Mouse (Mus musculus): ENCODE results near the gene Parn. TPM values are rescaled to one million over a fixed set of nuclear protein-coding genes. Genes with fewer than 3 reads are reported as not detected.

Gene Parn
- 40.6 and 41.4 TPM in 2 replicates for polyA plus RNA-seq (2014; fragmentation: Nextera tagmentation; extraction: Ambion mirVana)

- ATAC-seq (replicated peaks; ENCODE audit: low FRiP score, low TSS enrichment, low read depth), result peak; percentile 86
- peak within 1 kb of the TSS; percentile 78 for H3K9ac ChIP-seq (ENCODE audit: low read length)
- H3K4me1 ChIP-seq (replicated peaks; ENCODE audit: control insufficient read depth, insufficient read depth, low read length), result peaks cover 13% of the 10 kb centered on the region
Observed at GRCm38 (mm10) chr16:13667878-13668343, at the start of gene Parn. Gene Parn (minus strand): TSS chr16:13668170.

GRCm38 (mm10) chr16:13716821-13717553 is 49.0 kb upstream of the Parn start:
- DNase-seq (ENCODE audit: low spot score), result no peak
- Histone ChIP-seq H3K9me3 (ENCODE audit: control insufficient read depth, low read length) (no peaks in the 10 kb centered on the region), H3K36me3 (ENCODE audit: control insufficient read depth, insufficient read depth, low read length) (no peaks in the 10 kb centered on the region), H3K27me3 (replicated peaks; ENCODE audit: control insufficient read depth, insufficient read depth, low read length) (no peaks in the 10 kb centered on the region), H3K4me1 (replicated peaks; ENCODE audit: control insufficient read depth, insufficient read depth, low read length) (no peaks in the 10 kb centered on the region), H3K4me3 (ENCODE audit: low read depth, low read length) (no peak overlapping the region), H3K4me2 (ENCODE audit: low read length) (no peak overlapping the region), H3K27ac (ENCODE audit: low read depth) (no peak overlapping the region), H3K9ac (ENCODE audit: low read length) (no peak overlapping the region)
- ATAC-seq (replicated peaks; ENCODE audit: low FRiP score, low TSS enrichment, low read depth), result no peak
- 82% methylated on average over 2 of the region's 2 CpGs for WGBS

More at GRCm38 (mm10) chr16:13667878-13668343, at the start of gene Parn:
- peak; percentile 95 for DNase-seq (ENCODE audit: low spot score)
- Histone ChIP-seq H3K36me3 (ENCODE audit: control insufficient read depth, insufficient read depth, low read length) (peaks cover 20% of the 10 kb centered on the region), H3K4me3 (ENCODE audit: low read depth, low read length) (peak within 1 kb of the TSS; percentile 85), H3K4me2 (ENCODE audit: low read length) (peak within 1 kb of the TSS; percentile 82), H3K27me3 (replicated peaks; ENCODE audit: control insufficient read depth, insufficient read depth, low read length) (no peaks in the 10 kb centered on the region), H3K27ac (ENCODE audit: low read depth) (peak within 1 kb of the TSS; percentile 69; the same call in 1 of the 2 replicates), H3K9me3 (ENCODE audit: control insufficient read depth, low read length) (no peaks in the 10 kb centered on the region)
- WGBS, result under 1% methylated on average over 35 of the region's 35 CpGs

- no peaks in the 10 kb centered on the region for H3K27me3 ChIP-seq (replicated peaks; ENCODE audit: control insufficient read depth, insufficient read depth, low read length)
- peak; percentile 72; the same call in 1 of the 2 replicates for ATAC-seq (replicated peaks; ENCODE audit: low FRiP score, low TSS enrichment, low read depth)
- 64% methylated on average over 3 of the region's 3 CpGs for whole genome bisulfite sequencing
Observed at GRCm38 (mm10) chr16:13714910-13715309, 46.9 kb upstream of the Parn start.

GRCm38 (mm10) chr16:13704676-13705075 is 36.7 kb upstream of the Parn start:
- no peak overlapping the region for H3K9ac ChIP-seq (ENCODE audit: low read length)
- no peak overlapping the region for H3K27ac ChIP-seq (ENCODE audit: low read depth)
- no peaks in the 10 kb centered on the region for H3K27me3 ChIP-seq (replicated peaks; ENCODE audit: control insufficient read depth, insufficient read depth, low read length)
- no peaks in the 10 kb centered on the region for H3K4me1 ChIP-seq (replicated peaks; ENCODE audit: control insufficient read depth, insufficient read depth, low read length)
- 96% methylated on average over 10 of the region's 10 CpGs for WGBS
- H3K4me2 ChIP-seq (ENCODE audit: low read length), result no peak overlapping the region
- DNase-seq (ENCODE audit: low spot score) (no peak), ATAC-seq (replicated peaks; ENCODE audit: low FRiP score, low TSS enrichment, low read depth) (no peak)
- H3K4me3 ChIP-seq (ENCODE audit: low read depth, low read length), result no peak overlapping the region
- H3K36me3 ChIP-seq (ENCODE audit: control insufficient read depth, insufficient read depth, low read length), result peaks cover 31% of the 10 kb centered on the region
- no peaks in the 10 kb centered on the region for H3K9me3 ChIP-seq (ENCODE audit: control insufficient read depth, low read length)

More at GRCm38 (mm10) chr16:13714910-13715309, 46.9 kb upstream of the Parn start:
- no peak overlapping the region for H3K9ac ChIP-seq (ENCODE audit: low read length)
- no peak for DNase-seq (ENCODE audit: low spot score)
- H3K36me3 ChIP-seq (ENCODE audit: control insufficient read depth, insufficient read depth, low read length), result no peaks in the 10 kb centered on the region
- H3K4me1 ChIP-seq (replicated peaks; ENCODE audit: control insufficient read depth, insufficient read depth, low read length), result no peaks in the 10 kb centered on the region
- no peak overlapping the region for H3K4me2 ChIP-seq (ENCODE audit: low read length)
- H3K9me3 ChIP-seq (ENCODE audit: control insufficient read depth, low read length), result no peaks in the 10 kb centered on the region
- H3K27ac ChIP-seq (ENCODE audit: low read depth), result no peak overlapping the region
- no peak overlapping the region for H3K4me3 ChIP-seq (ENCODE audit: low read depth, low read length)

- WGBS, result 93% methylated on average over 7 of the region's 7 CpGs
- H3K27ac ChIP-seq (ENCODE audit: low read depth), result no peak overlapping the region
Observed at GRCm38 (mm10) chr16:13702184-13702583, 34.2 kb upstream of the Parn start.

GRCm38 (mm10) chr16:13698998-13699397 is 31.0 kb upstream of the Parn start:
- H3K9ac ChIP-seq (ENCODE audit: low read length), result no peak overlapping the region
- no peak overlapping the region for H3K27ac ChIP-seq (ENCODE audit: low read depth)
- no peaks in the 10 kb centered on the region for H3K4me1 ChIP-seq (replicated peaks; ENCODE audit: control insufficient read depth, insufficient read depth, low read length)
- no peaks in the 10 kb centered on the region for H3K27me3 ChIP-seq (replicated peaks; ENCODE audit: control insufficient read depth, insufficient read depth, low read length)
- peaks cover 78% of the 10 kb centered on the region for H3K36me3 ChIP-seq (ENCODE audit: control insufficient read depth, insufficient read depth, low read length)
- DNase-seq (ENCODE audit: low spot score) (no peak), ATAC-seq (replicated peaks; ENCODE audit: low FRiP score, low TSS enrichment, low read depth) (no peak)
- H3K4me3 ChIP-seq (ENCODE audit: low read depth, low read length), result no peak overlapping the region
- H3K9me3 ChIP-seq (ENCODE audit: control insufficient read depth, low read length), result no peaks in the 10 kb centered on the region
- no peak overlapping the region for H3K4me2 ChIP-seq (ENCODE audit: low read length)
- 91% methylated on average over 7 of the region's 7 CpGs for WGBS

More at GRCm38 (mm10) chr16:13702184-13702583, 34.2 kb upstream of the Parn start:
- Histone ChIP-seq H3K4me2 (ENCODE audit: low read length) (no peak overlapping the region), H3K27me3 (replicated peaks; ENCODE audit: control insufficient read depth, insufficient read depth, low read length) (no peaks in the 10 kb centered on the region), H3K9ac (ENCODE audit: low read length) (no peak overlapping the region), H3K4me1 (replicated peaks; ENCODE audit: control insufficient read depth, insufficient read depth, low read length) (no peaks in the 10 kb centered on the region), H3K36me3 (ENCODE audit: control insufficient read depth, insufficient read depth, low read length) (peaks cover 56% of the 10 kb centered on the region), H3K9me3 (ENCODE audit: control insufficient read depth, low read length) (no peaks in the 10 kb centered on the region), H3K4me3 (ENCODE audit: low read depth, low read length) (no peak overlapping the region)
- DNase-seq (ENCODE audit: low spot score), result no peak
- ATAC-seq (replicated peaks; ENCODE audit: low FRiP score, low TSS enrichment, low read depth), result no peak

- H3K9ac ChIP-seq (ENCODE audit: low read length), result no peak overlapping the region
- H3K4me1 ChIP-seq (replicated peaks; ENCODE audit: control insufficient read depth, insufficient read depth, low read length), result no peaks in the 10 kb centered on the region
- no peak overlapping the region for H3K4me2 ChIP-seq (ENCODE audit: low read length)
- peaks cover 31% of the 10 kb centered on the region for H3K36me3 ChIP-seq (ENCODE audit: control insufficient read depth, insufficient read depth, low read length)
- H3K27me3 ChIP-seq (replicated peaks; ENCODE audit: control insufficient read depth, insufficient read depth, low read length), result no peaks in the 10 kb centered on the region
- no peak overlapping the region for H3K4me3 ChIP-seq (ENCODE audit: low read depth, low read length)
- no peak for ATAC-seq (replicated peaks; ENCODE audit: low FRiP score, low TSS enrichment, low read depth)
- 83% methylated on average over 3 of the region's 3 CpGs for WGBS
- no peaks in the 10 kb centered on the region for H3K9me3 ChIP-seq (ENCODE audit: control insufficient read depth, low read length)
- H3K27ac ChIP-seq (ENCODE audit: low read depth), result no peak overlapping the region
- DNase-seq (ENCODE audit: low spot score), result no peak
Observed at GRCm38 (mm10) chr16:13678601-13679319, 10.8 kb upstream of the Parn start.

- Histone ChIP-seq H3K27me3 (replicated peaks; ENCODE audit: control insufficient read depth, insufficient read depth, low read length) (no peaks in the 10 kb centered on the region), H3K9me3 (ENCODE audit: control insufficient read depth, low read length) (no peaks in the 10 kb centered on the region), H3K4me3 (ENCODE audit: low read depth, low read length) (no peak overlapping the region), H3K9ac (ENCODE audit: low read length) (no peak overlapping the region), H3K27ac (ENCODE audit: low read depth) (no peak overlapping the region), H3K36me3 (ENCODE audit: control insufficient read depth, insufficient read depth, low read length) (peaks cover 26% of the 10 kb centered on the region), H3K4me1 (replicated peaks; ENCODE audit: control insufficient read depth, insufficient read depth, low read length) (peaks cover 6% of the 10 kb centered on the region; the same call in 1 of the 2 replicates), H3K4me2 (ENCODE audit: low read length) (no peak overlapping the region)
- ATAC-seq (replicated peaks; ENCODE audit: low FRiP score, low TSS enrichment, low read depth) (no peak), DNase-seq (ENCODE audit: low spot score) (no peak)
- 89% methylated on average over 3 of the region's 3 CpGs for WGBS
Observed at GRCm38 (mm10) chr16:13674511-13674910, 6.5 kb upstream of the Parn start.
